Mouse (Mus musculus): ENCODE measurements at regions not wholly inside any gene's neighbourhood (a gene's known extent, or its start where the extent isn't known, plus 50 kb on each side); places are given as distances from the start of the nearest gene placed in this dataset.

DNA sequence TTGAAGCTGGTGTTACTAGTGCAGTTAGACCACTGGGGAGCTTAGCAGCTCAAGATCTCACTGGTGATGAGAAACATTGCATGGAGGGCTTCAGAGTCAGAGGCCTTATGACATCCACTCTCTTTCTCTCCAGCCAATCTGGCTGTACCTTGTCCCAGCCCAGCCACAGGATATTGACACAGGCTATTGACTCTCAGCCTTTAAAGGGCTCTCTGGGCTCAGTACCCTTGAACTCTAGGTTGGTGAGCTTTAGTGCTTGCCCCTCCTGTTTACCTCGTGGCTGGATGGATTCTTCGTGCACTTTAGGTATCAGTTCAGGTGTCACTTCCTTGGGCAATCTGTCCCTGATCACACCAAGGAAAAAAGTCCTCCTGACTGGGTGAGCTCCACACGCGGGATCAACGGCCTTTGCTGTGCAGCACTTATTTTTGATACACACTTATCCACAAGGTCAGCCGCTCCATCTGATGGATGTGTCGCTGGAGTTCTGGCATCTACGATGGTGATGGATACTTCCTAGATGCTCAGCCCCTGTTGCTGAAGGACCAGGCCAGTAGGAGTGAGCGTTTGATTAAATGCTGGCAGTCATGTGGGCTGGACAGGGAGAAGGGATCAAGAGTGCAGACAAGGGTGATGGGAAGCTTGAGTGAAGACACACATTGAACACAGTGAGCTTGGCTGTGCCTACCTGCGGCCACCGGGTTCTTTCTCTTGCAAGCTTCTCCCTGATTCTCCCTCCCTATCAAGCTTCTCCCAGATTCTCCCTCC, 177.7 kb downstream of the Snx10 start:
- no peak for DNase-seq (ENCODE audit: low spot score)

DNA sequence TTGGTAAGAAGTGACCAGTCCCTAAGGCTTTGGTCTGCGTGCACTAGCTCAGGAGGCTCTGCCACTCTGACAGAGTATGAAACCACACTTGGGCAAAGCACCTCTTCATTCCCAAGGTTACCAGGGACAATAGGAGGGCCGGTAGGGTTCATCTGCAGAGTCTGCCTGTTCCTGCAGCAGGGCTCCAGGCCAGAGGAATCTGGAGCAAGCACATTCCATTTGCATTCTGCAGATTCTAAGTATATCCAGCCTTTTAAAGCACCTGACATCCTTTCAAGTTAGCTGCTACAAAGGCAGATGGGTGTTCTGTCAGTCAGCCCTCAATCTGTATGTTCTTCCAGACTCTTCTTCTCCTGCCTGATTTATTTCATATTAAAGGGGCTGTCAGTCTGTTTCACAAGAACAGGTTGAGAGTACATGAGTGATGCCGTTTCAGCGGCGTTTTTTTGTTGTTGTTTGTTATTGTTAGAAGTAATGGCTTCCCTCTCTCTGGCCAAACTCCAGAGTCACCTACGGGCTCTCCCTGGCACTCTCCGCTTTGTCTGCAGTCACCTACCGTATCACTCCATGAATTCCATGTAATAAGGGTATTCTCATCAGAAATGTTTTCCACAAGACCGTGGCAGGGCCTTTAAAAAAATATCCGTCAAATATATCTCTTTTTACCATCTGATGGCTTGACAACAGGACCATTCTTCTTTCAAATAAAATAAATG, 178.9 kb downstream of the Snx10 start:
- no peak for DNase-seq (ENCODE audit: low spot score)

DNA sequence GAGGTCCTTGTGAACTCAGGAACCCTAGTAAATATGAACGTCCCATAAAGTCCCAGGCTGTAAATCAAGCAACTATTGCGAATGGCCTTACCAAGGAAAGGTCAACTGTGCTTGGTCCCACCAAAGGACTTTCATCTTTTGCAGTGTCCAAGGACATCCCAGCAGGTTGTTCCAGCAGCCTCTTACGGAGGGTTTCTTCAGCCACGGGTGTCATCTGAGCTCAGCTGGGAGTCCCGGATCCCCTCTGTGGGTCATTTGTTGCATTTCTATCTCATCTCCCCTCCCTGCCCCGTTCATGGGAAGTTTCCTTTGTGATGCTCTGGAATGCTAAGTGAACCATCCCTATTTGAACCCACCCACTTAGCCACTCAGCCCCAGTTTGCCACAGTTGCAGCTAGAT, 184.3 kb downstream of the Snx10 start:
- DNase-seq (ENCODE audit: low spot score) = no peak

DNA sequence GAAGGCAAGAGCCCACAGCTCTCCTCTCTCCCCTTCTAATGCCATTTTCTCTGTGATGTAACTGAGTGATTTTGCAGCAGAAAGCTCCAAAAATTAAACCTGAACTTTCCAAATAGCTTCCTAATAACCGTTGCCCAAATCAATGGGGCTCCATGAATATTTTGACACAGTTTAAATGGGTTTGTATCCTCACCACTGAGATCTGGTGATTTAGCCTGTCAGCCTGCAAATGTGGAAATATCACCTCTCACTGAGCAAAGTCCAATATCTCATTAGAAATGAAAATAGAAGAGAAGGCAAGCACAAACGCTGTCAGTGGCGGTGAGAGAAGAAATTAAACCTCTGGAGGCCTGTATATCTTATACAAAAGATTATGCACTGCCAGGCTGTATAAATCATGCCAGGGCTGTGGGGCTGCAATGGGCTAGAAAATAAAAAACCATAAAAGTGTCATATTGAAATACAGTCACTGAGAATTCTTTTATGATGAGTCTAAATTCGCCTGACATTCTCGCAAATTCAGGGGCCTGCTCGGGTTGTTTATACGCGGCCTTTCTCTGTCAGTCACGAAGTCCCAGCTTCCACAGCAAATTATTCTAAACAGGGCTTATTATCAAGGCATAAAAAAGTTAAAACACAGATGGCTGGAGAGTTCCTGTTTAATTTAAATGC, 185.1 kb downstream of the Snx10 start:
- DNase-seq (ENCODE audit: low spot score) = no peak

DNA sequence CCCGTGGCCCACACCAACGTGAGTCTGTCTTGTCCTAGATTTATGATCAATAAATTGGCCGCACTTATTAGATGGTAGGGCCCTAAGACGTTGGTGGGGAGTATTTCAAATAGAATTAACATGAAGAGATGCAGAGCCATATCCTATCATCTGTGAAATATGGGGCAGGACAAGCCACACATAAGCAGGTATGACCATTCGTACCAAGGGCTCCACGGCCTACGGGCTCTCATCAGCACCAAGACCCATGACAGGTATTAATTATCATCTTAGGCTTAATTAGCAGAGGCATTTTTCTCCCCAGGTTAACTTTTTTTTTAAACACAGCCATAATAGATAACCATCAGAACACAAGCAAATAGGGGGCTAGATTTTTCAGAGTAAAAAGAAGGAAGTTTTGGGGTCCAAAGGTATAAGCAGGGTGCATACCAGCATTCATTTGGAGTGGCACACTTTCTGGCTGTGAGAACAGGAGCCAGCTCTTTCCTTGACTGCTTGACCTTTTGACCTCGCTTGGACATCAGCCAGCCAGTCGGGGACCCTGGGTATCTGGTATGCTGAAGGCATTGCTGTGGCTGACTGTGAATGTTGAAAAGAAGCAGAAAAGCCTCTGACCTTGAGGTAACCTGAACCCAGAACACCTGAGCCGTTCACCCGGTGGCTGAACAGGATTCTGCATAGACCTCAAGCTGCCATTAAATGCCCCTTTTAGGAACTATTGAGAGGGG, 185.8 kb downstream of the Snx10 start:
- DNase-seq (ENCODE audit: low spot score) = no peak

DNA sequence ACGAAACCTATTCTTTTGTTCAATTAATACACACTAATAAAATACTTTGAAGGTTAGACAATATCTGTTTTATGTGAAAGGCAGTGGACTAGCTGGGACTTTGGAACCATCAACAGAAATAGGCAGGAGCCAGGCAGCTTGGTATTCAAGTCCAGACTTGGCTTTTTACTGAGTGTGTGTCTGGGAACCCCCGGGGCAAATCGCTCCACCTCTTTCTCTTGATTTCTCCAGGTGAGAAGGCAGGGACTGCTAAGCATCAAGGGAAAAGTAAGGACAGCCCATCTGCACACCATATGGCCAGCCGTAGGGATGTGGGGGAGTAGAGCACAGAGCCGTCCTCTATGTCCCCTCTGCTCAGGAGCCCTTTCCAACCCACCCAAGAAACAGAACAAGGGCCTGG, 186.5 kb downstream of the Snx10 start:
- DNase-seq (ENCODE audit: low spot score) = no peak

DNA sequence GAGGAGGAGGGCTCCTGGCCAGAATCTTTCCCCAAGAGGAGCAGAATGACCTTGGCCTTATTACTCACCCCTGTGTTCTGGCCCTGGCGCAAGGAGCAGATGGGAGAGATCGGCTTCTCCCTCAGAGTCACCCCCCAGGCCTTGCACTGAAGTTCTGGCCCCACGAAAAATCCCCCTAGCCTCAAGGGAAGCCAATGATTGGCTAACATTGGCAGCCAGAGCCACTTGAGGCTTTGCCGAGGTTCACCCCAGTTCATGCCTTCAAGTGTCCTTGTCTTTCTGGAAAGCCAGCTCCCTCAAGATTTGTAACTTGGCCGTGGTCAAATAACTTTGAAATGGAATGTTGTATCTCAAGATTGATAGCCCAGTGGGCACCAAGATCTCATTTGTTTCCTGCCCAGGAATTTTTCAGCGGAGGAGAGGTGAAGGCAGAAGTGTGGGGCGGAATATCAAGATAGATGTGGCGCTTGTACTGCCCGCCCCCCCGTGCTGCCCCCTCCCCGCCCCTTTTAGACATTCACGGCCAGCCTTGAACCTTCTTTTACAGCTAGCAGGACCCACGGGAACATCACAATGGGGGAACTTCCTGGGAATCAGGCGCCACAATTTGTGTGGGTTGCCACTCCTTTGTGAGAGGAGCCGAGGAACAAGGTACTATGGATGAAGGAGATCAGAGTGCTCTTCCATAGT, 187.4 kb downstream of the Snx10 start:
- DNase-seq (ENCODE audit: low spot score) = peak; percentile 77

DNA sequence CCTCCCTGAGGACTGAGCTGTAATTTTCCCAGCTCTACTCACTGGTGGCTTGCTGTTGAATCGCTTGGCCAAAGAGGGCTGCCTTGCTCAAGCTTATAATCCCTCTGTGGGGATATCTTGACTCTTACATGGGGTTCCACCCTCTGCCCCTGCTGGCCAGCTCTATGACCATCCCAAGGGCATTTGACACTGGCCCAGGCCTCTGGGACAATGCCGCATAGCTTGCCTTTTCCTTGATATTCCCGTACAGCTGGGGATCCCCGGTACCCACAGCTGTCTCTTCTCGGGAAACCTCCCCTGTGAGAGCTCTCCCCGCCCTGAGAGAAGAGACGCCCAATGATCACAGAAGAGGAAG, 187.9 kb downstream of the Snx10 start:
- peak; percentile 34 for DNase-seq (ENCODE audit: low spot score)

DNA sequence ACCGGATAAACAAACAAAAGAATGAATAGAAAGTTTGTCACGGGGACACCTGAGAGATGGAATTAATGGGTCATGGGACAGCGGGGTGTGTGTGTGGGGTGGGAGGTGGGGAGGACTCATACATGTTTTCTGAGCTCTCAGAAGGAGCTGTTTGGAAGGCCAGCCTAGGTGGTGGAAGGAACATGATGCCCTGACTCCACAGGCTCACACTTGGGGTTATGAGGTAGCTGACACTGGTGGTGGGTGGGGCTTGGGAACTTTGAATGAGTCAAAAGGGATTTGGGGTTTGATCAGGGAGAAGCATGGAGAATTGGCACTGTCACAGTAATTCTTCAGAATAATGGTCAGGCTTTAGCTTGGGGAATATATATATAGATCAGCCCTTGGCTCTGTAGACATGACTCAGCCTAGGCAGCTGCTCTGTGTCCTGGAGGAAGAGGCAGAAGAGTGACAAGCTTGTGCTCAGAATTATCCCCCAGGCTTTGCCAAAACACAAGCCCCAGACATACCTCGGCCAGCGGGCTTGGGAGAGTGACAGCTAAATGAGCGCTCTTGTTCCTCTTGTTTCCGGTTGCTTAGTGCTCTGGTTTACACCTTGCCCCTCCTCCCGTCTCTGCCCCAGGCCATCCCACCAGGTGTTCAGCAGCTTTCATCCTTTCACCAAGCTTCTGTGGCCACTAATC, 191.6 kb downstream of the Snx10 start:
- no peak for DNase-seq (ENCODE audit: low spot score)

DNA sequence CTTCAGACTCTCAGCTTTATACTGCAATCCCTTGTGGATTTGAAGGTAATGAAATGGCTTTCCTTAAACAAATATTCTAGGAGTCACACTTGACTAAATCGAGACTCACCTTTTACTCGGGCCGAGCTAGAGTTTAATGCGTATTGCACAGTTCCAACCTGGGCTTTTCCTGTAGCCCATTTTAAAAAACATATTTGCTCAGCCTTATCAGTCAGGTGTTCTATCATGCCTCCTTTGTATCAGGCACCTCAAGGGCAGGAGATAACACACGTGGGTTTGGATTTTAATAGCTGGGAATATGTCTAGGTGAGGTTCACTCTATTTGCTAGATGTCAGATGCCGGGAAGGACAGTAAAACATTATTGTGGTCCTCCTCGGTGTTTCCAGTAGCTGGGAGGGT, 193.7 kb downstream of the Snx10 start:
- DNase-seq (ENCODE audit: low spot score) = no peak

DNA sequence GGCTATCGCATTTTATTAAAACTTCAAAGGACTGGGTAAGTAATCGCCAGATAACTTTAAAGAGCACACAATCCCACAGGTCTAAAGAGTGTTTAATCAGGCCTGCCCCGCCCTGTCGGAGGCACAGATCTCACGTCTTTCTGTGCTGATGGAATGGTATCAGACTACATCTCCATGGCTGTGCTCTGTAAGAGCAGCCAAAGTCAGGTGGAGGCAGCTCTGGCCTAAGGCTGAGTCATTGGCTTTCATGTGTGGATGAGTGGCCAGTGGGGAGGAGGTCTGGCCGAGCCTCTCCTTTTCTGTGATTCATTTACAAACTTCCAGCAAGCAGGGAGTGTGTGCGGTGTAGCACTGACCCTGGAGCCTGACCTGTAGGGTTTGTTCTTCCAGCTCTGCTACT, 197.0 kb downstream of the Snx10 start:
- no peak for DNase-seq (ENCODE audit: low spot score)

DNA sequence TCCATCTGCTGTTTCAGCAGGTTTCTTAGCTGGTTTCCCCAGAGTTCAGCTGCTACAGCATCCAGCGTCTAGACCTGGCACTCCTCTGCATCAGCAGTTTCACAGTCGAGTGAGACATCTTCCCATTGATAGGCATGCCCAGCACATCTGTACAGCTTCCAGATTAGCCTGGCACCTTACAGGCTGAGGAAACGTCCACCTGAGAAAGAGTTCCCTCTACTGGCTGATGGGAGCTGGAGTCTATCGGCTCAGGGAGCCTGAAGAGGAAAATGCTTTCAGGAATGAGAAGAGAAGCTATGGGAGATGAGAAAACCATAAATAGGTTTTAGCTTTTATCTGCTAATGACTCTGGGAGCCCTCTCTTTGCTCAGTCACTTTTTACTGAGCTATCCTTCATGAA, 199.4 kb downstream of the Snx10 start:
- DNase-seq (ENCODE audit: low spot score) = no peak

DNA sequence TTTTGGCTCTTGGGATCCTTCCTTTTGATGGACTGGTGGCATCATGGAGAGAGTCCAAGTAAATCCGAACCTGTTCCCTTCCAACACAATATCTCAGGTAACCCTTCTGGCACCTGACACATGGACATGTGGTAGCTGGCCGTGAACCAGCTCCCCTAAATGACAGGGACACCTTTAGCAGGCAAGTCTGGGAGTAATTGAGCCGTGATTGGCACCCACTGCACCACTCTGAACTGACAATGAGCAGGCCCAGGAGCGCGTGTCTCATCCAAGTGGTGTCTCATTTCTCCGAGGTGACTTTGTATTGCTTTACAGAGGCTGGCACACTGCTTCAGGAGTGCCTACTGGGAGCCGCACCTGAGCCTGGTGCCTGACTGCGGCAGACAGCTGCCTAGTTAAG, 203.5 kb downstream of the Snx10 start:
- DNase-seq (ENCODE audit: low spot score) = no peak

DNA sequence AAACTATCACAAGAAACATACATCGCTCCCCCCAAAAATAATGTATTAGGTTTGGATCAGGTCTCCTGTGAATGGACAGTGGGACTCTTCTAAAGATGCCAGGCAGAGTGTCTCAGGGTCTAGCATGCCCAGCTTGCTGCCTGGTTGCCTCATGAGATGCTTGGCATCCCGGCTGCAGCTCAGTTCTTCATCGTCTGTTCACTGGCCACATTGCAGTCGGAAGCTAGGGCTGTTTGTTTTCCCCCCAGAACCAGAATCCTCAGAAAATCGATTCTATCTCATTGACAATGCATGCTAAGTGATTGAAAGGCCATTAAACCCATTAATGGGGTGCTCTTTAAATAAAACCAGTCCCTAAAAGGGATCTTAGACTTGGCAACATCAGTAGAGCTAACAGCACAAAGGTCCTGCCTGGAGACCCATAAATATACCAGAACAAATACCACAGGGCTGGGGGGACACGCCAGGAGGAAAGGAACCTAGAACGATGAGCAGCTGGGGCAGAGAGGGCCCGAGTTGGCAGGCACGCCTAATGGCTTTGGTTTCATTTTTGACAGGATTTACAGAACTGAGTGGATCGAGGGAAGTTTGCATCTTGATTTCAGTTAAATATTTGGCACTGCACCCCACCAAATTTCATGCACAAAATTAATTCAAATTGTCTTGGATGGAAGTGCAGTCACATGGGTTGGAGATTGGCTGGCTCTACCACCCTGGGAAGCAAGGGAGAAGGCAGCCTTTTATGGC, 205.3 kb downstream of the Snx10 start:
- no peak for DNase-seq (ENCODE audit: low spot score)

DNA sequence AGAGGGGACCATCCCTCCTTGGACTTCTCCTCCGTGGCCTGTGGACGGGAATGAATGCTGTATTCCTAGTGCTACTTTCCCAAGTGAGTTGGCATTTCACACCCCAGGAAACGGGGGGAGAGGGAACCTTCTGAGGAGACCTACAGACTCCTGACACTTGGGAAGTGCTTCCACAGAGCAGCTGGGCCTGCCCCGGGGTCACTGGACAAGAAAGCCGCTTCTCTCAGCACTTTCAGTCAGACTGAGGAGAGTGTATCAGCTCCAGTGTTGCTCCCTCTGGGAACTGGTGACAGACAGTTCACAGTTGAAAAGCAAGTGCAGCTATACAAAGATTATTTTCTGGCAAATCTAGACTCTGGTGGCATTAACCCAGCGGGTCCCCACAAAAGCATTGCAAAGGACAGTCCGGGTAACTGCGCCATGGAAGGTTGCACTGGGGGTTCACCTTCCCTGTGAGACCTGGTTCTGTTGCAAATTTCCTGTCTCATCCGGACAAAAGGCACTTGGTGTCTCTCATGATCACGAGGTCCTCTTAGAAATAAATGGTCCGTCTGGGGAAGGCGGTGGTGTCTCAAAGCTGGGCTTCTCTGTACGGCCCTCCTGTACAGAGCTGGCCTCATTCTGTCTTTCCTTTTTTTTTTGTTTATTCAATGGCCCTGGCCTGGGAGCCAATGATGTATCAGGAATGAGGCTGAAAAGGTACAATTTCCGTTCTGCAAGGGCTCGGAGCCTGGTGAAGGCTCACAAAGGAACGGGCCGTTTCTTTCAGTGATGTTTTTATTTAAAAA, 207.1 kb downstream of the Snx10 start:
- no peak for DNase-seq (ENCODE audit: low spot score)

DNA sequence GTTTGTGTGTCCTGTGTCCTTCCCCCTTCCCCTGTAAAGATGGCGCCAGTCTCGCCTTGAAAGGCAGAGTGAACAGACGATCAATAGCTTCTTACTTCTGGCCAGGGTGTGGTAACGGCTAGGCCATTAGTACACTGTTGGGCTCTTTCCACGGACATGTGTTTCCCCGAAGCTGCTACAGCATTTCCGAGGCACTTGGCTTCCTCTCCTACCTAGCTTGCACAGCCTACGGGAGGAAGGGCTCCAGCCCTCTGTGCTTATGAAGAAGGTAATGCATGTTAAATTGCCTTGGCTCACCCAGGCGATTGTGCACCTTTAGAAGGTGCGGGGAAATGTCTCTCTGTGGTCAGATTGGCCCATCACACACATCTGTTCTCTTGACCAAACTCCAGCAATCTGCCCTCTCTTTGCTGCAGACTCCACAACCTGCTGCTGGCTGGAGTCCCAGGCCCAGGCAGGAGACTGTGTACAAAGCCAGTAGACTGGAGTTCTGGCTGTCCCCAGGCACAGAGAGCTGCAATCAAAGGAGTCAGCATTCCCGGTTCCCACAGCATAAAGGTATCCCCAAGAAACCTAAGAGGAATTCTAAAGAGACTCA, 208.7 kb downstream of the Snx10 start:
- no peak for DNase-seq (ENCODE audit: low spot score)

DNA sequence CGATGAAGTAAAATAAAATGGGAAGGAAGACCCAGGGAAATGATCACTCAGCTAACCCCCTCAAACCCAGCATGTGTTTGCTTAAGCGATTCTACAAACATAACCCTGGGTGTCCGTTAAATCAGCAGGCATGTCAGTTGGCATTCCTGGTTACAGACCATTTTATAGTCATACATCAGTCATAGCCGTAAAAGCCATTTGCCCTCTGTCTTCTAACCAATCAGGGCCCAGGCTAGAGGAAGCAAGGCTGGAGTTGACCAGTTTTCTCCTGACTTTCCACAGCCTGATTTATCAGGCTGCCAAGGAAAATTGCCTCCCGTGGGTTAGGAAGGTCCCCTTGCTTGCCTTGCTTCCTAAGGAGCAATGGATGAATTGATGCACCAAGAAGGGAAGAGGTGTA, 212.3 kb downstream of the Snx10 start:
- no peak for DNase-seq (ENCODE audit: low spot score)

DNA sequence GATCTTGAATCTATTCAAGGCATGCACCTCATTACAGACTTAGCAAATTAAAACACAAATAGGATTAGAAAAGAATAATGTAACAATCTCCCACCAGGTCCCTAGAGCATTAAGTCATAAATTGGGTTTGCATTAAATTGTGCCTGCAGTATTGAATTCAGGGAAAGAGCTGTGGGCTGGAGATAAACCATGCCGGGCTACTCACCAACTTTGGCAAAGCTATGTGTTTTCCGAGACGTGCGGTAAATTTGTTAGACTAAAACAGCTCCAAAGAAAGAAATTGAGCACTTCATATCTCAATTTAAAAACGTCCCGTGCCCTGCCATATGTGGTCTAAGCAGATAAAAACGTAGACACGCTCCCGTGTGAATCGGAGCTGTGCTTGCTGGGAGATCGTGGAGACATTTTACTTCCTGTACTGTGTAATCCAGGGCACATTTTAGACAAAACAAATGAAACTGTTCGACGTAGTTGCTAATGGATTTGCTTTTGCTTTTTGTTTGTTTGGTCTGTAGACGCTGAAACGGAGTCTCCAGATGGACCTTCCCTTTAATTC, 219.5 kb downstream of the Snx10 start:
- no peak for DNase-seq (ENCODE audit: low spot score)

DNA sequence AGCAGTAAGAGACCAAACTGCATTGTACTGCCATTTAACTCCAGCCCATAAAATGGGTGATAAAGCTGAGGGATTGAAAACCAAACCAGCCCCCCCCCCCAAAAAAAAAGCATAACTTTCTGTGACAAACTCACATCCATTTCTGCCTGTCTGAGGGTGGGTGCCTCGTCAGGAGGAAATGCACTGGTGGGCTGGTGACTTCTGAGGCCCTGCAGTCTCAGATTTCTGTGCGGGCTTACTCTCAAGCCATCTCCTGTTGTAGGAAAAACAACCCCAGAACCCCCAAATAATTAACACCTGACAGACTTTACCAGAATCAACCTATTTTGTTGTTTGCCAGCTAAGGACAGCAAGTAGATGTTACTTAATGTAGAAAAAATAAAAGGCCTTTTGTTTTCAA, 220.9 kb downstream of the Snx10 start:
- DNase-seq (ENCODE audit: low spot score) = no peak
